11 mouse cellular contexts compared by ENCODE assay signal in genomic region chr2:131143007-131143780, GRCm38 (mm10). TPM values are rescaled to one million over a fixed set of nuclear protein-coding genes. Genes with fewer than 3 reads are reported as not detected.
DNase-seq lines count a peak whose midpoint lies in the region; ATAC-seq and TF ChIP-seq lines count a peak whose summit lies in the region.
"Had no signal": no experiment of that assay in that cellular context is flagged by ENCODE, and none has a peak within 500 bp of the region (broad histone marks: within the 10 kb centered on the region; RNA-seq: fewer than 3 reads in every experiment).

No protein-coding gene starts in this region.

- peak overlapping the region; percentile 28; the same call in 1 of the 2 replicates for H3K4me2 ChIP-seq in liver, embryonic 13.5 days
- H3K4me2 ChIP-seq: limb, embryonic 13.5 days had no signal

- peak overlapping the region; percentile 87 for H3K27ac ChIP-seq in gastrocnemius, adult 2 months
- no peak overlapping the region for H3K27ac ChIP-seq in layer of hippocampus, adult 2 months
- no peak overlapping the region for H3K27ac ChIP-seq in ES-E14 (ENCODE audit: insufficient read depth, low read depth, low read length, poor library complexity, severe bottlenecking)
- peak overlapping the region; percentile 47 for H3K27ac ChIP-seq in liver, embryonic 13.5 days
- H3K27ac ChIP-seq: limb, embryonic 13.5 days had no signal

- H3K9me3 ChIP-seq in ES-E14 (ENCODE audit: control insufficient read depth, insufficient read depth, low read depth, low read length): no peaks in the 10 kb centered on the region
- H3K9me3 ChIP-seq in liver, embryonic 13.5 days (replicated peaks): no peaks in the 10 kb centered on the region
- H3K9me3 ChIP-seq: limb, embryonic 13.5 days had no signal

- 83% methylated on average over 22 of the region's 22 CpGs for WGBS in liver, embryonic 13.5 days (ENCODE audit: insufficient replicate concordance)

- peak overlapping the region; percentile 48 for H3K4me3 ChIP-seq in gastrocnemius, adult 2 months
- peak overlapping the region; percentile 11; the same call in 1 of the 2 replicates for H3K4me3 ChIP-seq in layer of hippocampus, adult 2 months
- H3K4me3 ChIP-seq in ES-E14 (ENCODE audit: insufficient read depth in 1 of 2, low read depth in 1 of 2, low read length in 2 of 2, poor library complexity in 1 of 2, severe bottlenecking in 1 of 2): peak overlapping the region; percentile 2 to 29; a peak in 3 of 4 replicates
- H3K4me3 ChIP-seq in liver, embryonic 13.5 days (replicated peaks): 0 out of 2 replicates have a peak overlapping the region, but pooled peaks have one; percentile 8
- H3K4me3 ChIP-seq: limb, embryonic 13.5 days had no signal

- DNase-seq in gastrocnemius, adult 2 months: no peak
- DNase-seq in gastrocnemius, adult 8-10 months (ENCODE audit: low spot score in 2 of 2): no peak
- DNase-seq in layer of hippocampus, adult 2 months (ENCODE audit: low spot score in 2 of 2): no peak
- no peak for DNase-seq in layer of hippocampus, postnatal 10 days (ENCODE audit: low spot score in 2 of 2)
- DNase-seq in ES-E14 (ENCODE audit: low read depth, low spot score): no peak
- no peak for DNase-seq in liver, embryonic 13.5 days
- DNase-seq in cerebellum, postnatal 14 days: no peak
- no peak for DNase-seq in spleen, adult 12 weeks (ENCODE audit: low spot score)

- H3K4me1 ChIP-seq in ES-E14 (ENCODE audit: control insufficient read depth in 2 of 2, insufficient read depth in 2 of 2, low read length in 2 of 2, poor library complexity in 1 of 2): peaks cover 0 to 13% of the 10 kb centered on the region in 2 experiments; a peak in 1 of 4 replicates
- peaks cover 57% of the 10 kb centered on the region for H3K4me1 ChIP-seq in liver, embryonic 13.5 days (replicated peaks)

- TF ChIP-seq CTCF in gastrocnemius, adult 2 months (IDR thresholded peaks at IDR 0.05): no peak
- peak; percentile 1 for TF ChIP-seq CTCF in layer of hippocampus, adult 2 months (conservative IDR thresholded peaks at IDR 0.05)

- in situ Hi-C loops in ES-E14 (cut with MboI; ENCODE audit: low sequenced_read_pairs in 2 of 2, unreplicated experiment in 2 of 2): no loop called here

- H3K36me3 ChIP-seq in ES-E14 (ENCODE audit: control insufficient read depth, insufficient read depth, low read length, poor library complexity, severe bottlenecking): peaks cover 24% of the 10 kb centered on the region
- peaks cover 70% of the 10 kb centered on the region for H3K36me3 ChIP-seq in liver, embryonic 13.5 days

- peak; percentile 12; the same call in 1 of the 2 replicates for ATAC-seq in liver, embryonic 13.5 days (ENCODE audit: low read depth)

- intact Hi-C loops in gastrocnemius, adult 2 months (cut with DNase I): no loop called here

- 0 out of 2 replicates have a peak overlapping the region, but pooled peaks have one; percentile 4 for H3K9ac ChIP-seq in ES-E14 (ENCODE audit: insufficient read depth, low read depth, low read length, poor library complexity, severe bottlenecking)
- H3K9ac ChIP-seq in liver, embryonic 13.5 days: peak overlapping the region; percentile 53
- H3K9ac ChIP-seq: limb, embryonic 13.5 days had no signal

- no peaks in the 10 kb centered on the region for H3K27me3 ChIP-seq in liver, embryonic 13.5 days
- H3K27me3 ChIP-seq: limb, embryonic 13.5 days had no signal

TF ChIP-seq in ES-E14, 5 proteins besides CTCF, POLR2A, EP300 and RAD21:
- no peak for TF ChIP-seq ZC3H11A (IDR thresholded peaks at IDR 0.05; ENCODE audit: borderline replicate concordance, low read depth, low read length)
- no peak for TF ChIP-seq ZNF384 (IDR thresholded peaks at IDR 0.05; ENCODE audit: low read depth, low read length)
- TF ChIP-seq CHD2 (IDR thresholded peaks at IDR 0.05; ENCODE audit: low read depth, low read length): no peak
- TF ChIP-seq HCFC1 (IDR thresholded peaks at IDR 0.05; ENCODE audit: borderline replicate concordance, insufficient read depth, low read length): no peak
TF ChIP-seq in ES-E14: peak in this region for 0.

RNA-seq across cellular contexts. Expression of gene Gm11037, which starts 9.9 kb away (rescaled TPM):
- not detected for total RNA-seq in gastrocnemius, adult 2 months (2021)
- total RNA-seq in gastrocnemius, adult 8-10 months (2022): not detected
- total RNA-seq in layer of hippocampus, adult 2 months (2021): not detected
- not detected for total RNA-seq in layer of hippocampus, postnatal 10 days (2021)
- not detected in 2 replicates for total RNA-seq in ES-E14 (2012; rRNA removed)
- polyA plus RNA-seq in liver, embryonic 13.5 days (2015; fragmentation: Nextera tagmentation; extraction: Ambion mirVana): not detected in 2 replicates
- total RNA-seq: adrenal gland, postnatal 14 days had no signal
- polyA plus RNA-seq: limb, embryonic 13.5 days; midbrain, embryonic 16.5 days had no signal

RNA-seq across cellular contexts. Expression of gene Hspa12b, which starts 16.1 kb away (rescaled TPM):
- 10 to 100 TPM; 11.7 to 14.8 TPM for total RNA-seq in gastrocnemius, adult 2 months (2021)
- total RNA-seq in gastrocnemius, adult 8-10 months (2022): 1 to 10 TPM; 6.8 to 9.2 (median 6.9) TPM
- total RNA-seq in layer of hippocampus, adult 2 months (2021): 1 to 10 TPM; 9.1 to 9.5 TPM
- 10 to 100 TPM in 1 of 2 experiments, 1 to 10 TPM in 1; 9.3 to 10.9 TPM for total RNA-seq in layer of hippocampus, postnatal 10 days (2021)
- 1.5 and 1.7 TPM in 2 replicates for total RNA-seq in ES-E14 (2012; rRNA removed)
- polyA plus RNA-seq in liver, embryonic 13.5 days (2015; fragmentation: Nextera tagmentation; extraction: Ambion mirVana): 2.1 and 2.2 TPM in 2 replicates

RNA-seq across cellular contexts. Expression of gene 1700037H04Rik, which starts 16.7 kb away (rescaled TPM):
- 1 to 10 TPM; 3.6 to 4.5 TPM for total RNA-seq in gastrocnemius, adult 2 months (2021)
- 1 to 10 TPM; 2.6 to 5.9 (median 4.4) TPM for total RNA-seq in gastrocnemius, adult 8-10 months (2022)
- total RNA-seq in layer of hippocampus, adult 2 months (2021): 10 to 100 TPM; 46.0 to 46.7 TPM
- total RNA-seq in layer of hippocampus, postnatal 10 days (2021): 10 to 100 TPM; 64.4 to 70.0 TPM
- 61.6 and 69.0 TPM in 2 replicates for total RNA-seq in ES-E14 (2012; rRNA removed)
- polyA plus RNA-seq in liver, embryonic 13.5 days (2015; fragmentation: Nextera tagmentation; extraction: Ambion mirVana): 124 and 129 TPM in 2 replicates

RNA-seq across cellular contexts. Expression of gene Cenpb, which starts 36.7 kb away (rescaled TPM):
- 10 to 100 TPM; 67.7 to 70.1 TPM for total RNA-seq in gastrocnemius, adult 2 months (2021)
- 10 to 100 TPM; 77.4 to 89.0 (median 82.6) TPM for total RNA-seq in gastrocnemius, adult 8-10 months (2022)
- 10 to 100 TPM; 72.3 to 78.8 TPM for total RNA-seq in layer of hippocampus, adult 2 months (2021)
- 100 to 1,000 TPM; 106 to 108 TPM for total RNA-seq in layer of hippocampus, postnatal 10 days (2021)
- total RNA-seq in ES-E14 (2012; rRNA removed): 30.0 and 38.5 TPM in 2 replicates
- 3.5 and 4.5 TPM in 2 replicates for polyA plus RNA-seq in liver, embryonic 13.5 days (2015; fragmentation: Nextera tagmentation; extraction: Ambion mirVana)

RNA-seq across cellular contexts. Expression of gene Cdc25b, which starts 43.6 kb away (rescaled TPM):
- total RNA-seq in gastrocnemius, adult 2 months (2021): 1 to 10 TPM; 1.5 TPM
- 1 to 10 TPM; 1.2 to 2.3 (median 1.9) TPM for total RNA-seq in gastrocnemius, adult 8-10 months (2022)
- 10 to 100 TPM; 23.4 to 25.5 TPM for total RNA-seq in layer of hippocampus, adult 2 months (2021)
- 10 to 100 TPM; 19.7 to 27.0 TPM for total RNA-seq in layer of hippocampus, postnatal 10 days (2021)
- 9.7 and 16.4 TPM in 2 replicates for total RNA-seq in ES-E14 (2012; rRNA removed)
- polyA plus RNA-seq in liver, embryonic 13.5 days (2015; fragmentation: Nextera tagmentation; extraction: Ambion mirVana): 171 and 201 TPM in 2 replicates

Comparison
In these comparisons a context has a peak if more than half of its experiments do, and no peak if none do; other contexts are left out.
1. H3K27ac ChIP-seq: peak in gastrocnemius, adult 2 months (single experiment) and liver, embryonic 13.5 days (single experiment); none in layer of hippocampus, adult 2 months (single experiment) and ES-E14 (single experiment).
2. Peak in every context shown above with its lines, with median percentiles within 50 percentile points of each other: H3K4me3 ChIP-seq.